Mouse (Mus musculus) bone marrow macrophage, adult 2 months (primary cell): ENCODE measurements around the gene Unc5cl.

Experiments used
- CTCF ChIP-seq: IDR thresholded peaks from 2 replicates; pipeline ENCODE4 v1.5.1; 2012; ENCODE audit warnings: low read depth, mild to moderate bottlenecking, low read length, moderate library complexity
- POLR2A ChIP-seq: IDR thresholded peaks from 2 replicates; pipeline ENCODE4 v1.6.1; 2012; ENCODE audit warnings: mild to moderate bottlenecking, low read depth, low read length, borderline replicate concordance

DNA sequence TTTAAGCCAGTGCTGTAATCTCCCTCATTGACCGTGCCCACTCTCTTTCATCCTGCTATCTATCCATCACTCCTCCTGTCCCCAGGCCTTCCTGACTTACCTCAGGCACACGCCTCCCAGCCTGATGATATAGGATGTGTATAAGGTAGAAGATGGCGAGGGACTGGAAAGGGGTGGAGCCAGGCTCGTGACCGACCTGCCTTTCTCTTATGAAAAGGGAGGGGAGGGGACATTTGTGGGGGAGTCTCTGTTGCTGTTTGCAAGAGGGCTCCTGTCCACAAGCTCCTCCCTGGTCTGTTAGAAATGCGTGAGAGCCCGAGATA, 3.4 kb upstream of the Unc5cl start, which contains the start of gene Tspo2:
- TF ChIP-seq CTCF (no peak), POLR2A (no peak)
